Mouse (Mus musculus): ENCODE data around the gene Nol4l. TPM values are rescaled to one million over a fixed set of nuclear protein-coding genes. Genes with fewer than 3 reads are reported as not detected.

Gene Nol4l
- polyA plus RNA-seq (2012; rRNA removed), result 35.8 and 36.3 TPM in 2 replicates

GRCm38 (mm10) chr2:153529931-153530766 lies at the start of gene Nol4l:
Nol4l (minus strand) TSS chr2:153529971.
- no peak for DNase-seq (ENCODE audit: extremely low spot score in 1 of 2, low spot score in 1 of 2)

- no peak for DNase-seq (ENCODE audit: extremely low spot score in 1 of 2, low spot score in 1 of 2)
Measured at GRCm38 (mm10) chr2:153577122-153577521, 47.4 kb upstream of the Nol4l start.

GRCm38 (mm10) chr2:153576150-153576549 lies 46.4 kb upstream of the Nol4l start:
- no peak for DNase-seq (ENCODE audit: extremely low spot score in 1 of 2, low spot score in 1 of 2)

GRCm38 (mm10) chr2:153575554-153575953 lies 45.8 kb upstream of the Nol4l start:
- DNase-seq (ENCODE audit: extremely low spot score in 1 of 2, low spot score in 1 of 2), result no peak

- DNase-seq (ENCODE audit: extremely low spot score in 1 of 2, low spot score in 1 of 2), result no peak
Measured at GRCm38 (mm10) chr2:153573101-153573500, 43.3 kb upstream of the Nol4l start.

- no peak for DNase-seq (ENCODE audit: extremely low spot score in 1 of 2, low spot score in 1 of 2)
Measured at GRCm38 (mm10) chr2:153568541-153568940, 38.8 kb upstream of the Nol4l start.

GRCm38 (mm10) chr2:153568013-153568412 lies 38.2 kb upstream of the Nol4l start:
- DNase-seq (ENCODE audit: extremely low spot score in 1 of 2, low spot score in 1 of 2), result no peak

GRCm38 (mm10) chr2:153564343-153564742 lies 34.6 kb upstream of the Nol4l start:
- no peak for DNase-seq (ENCODE audit: extremely low spot score in 1 of 2, low spot score in 1 of 2)

- DNase-seq (ENCODE audit: extremely low spot score in 1 of 2, low spot score in 1 of 2), result no peak
Measured at GRCm38 (mm10) chr2:153561564-153561963, 31.8 kb upstream of the Nol4l start.

- peak in 1 of 2 experiments; percentile 19 for DNase-seq (ENCODE audit: extremely low spot score in 1 of 2, low spot score in 1 of 2)
Measured at GRCm38 (mm10) chr2:153560664-153561541, 31.1 kb upstream of the Nol4l start.

- peak; percentile 11 to 51 for DNase-seq (ENCODE audit: extremely low spot score in 1 of 2, low spot score in 1 of 2)
Measured at GRCm38 (mm10) chr2:153559613-153560152, 29.9 kb upstream of the Nol4l start.

- DNase-seq (ENCODE audit: extremely low spot score in 1 of 2, low spot score in 1 of 2), result no peak
Measured at GRCm38 (mm10) chr2:153558464-153558863, 28.7 kb upstream of the Nol4l start.

GRCm38 (mm10) chr2:153557259-153557658 lies 27.5 kb upstream of the Nol4l start:
- DNase-seq (ENCODE audit: extremely low spot score in 1 of 2, low spot score in 1 of 2), result no peak

GRCm38 (mm10) chr2:153556208-153556607 lies 26.4 kb upstream of the Nol4l start:
- no peak for DNase-seq (ENCODE audit: extremely low spot score in 1 of 2, low spot score in 1 of 2)

GRCm38 (mm10) chr2:153554543-153554942 lies 24.8 kb upstream of the Nol4l start:
- no peak for DNase-seq (ENCODE audit: extremely low spot score in 1 of 2, low spot score in 1 of 2)

GRCm38 (mm10) chr2:153549486-153549885 lies 19.7 kb upstream of the Nol4l start:
- DNase-seq (ENCODE audit: extremely low spot score in 1 of 2, low spot score in 1 of 2), result no peak

GRCm38 (mm10) chr2:153548221-153548923 lies 18.6 kb upstream of the Nol4l start:
- DNase-seq (ENCODE audit: extremely low spot score in 1 of 2, low spot score in 1 of 2), result no peak

- DNase-seq (ENCODE audit: extremely low spot score in 1 of 2, low spot score in 1 of 2), result no peak
Measured at GRCm38 (mm10) chr2:153547633-153548032, 17.9 kb upstream of the Nol4l start.

GRCm38 (mm10) chr2:153546972-153547371 lies 17.2 kb upstream of the Nol4l start:
- DNase-seq (ENCODE audit: extremely low spot score in 1 of 2, low spot score in 1 of 2), result no peak

- no peak for DNase-seq (ENCODE audit: extremely low spot score in 1 of 2, low spot score in 1 of 2)
Measured at GRCm38 (mm10) chr2:153546471-153546870, 16.7 kb upstream of the Nol4l start.
